Mouse (Mus musculus) common myeloid progenitor, adult 5-6 weeks (primary cell): ENCODE results near the gene Arhgap25. TPM values are rescaled to one million over a fixed set of nuclear protein-coding genes. Genes with fewer than 3 reads are reported as not detected.

Source experiments
- ATAC-seq: replicated peaks from 2 replicates; pipeline ENCODE4 v1.8.0; 2016; ENCODE audit warnings: low read depth, mild to moderate bottlenecking, moderate TSS enrichment, inconsistent platforms; ENCODE audit not compliant: poor library complexity, severe bottlenecking
- total RNA-seq: library from RNA; stranded (forward); fragments of 200-1000, 187-1606 nt; gene quantifications from 2 replicates; pipeline ENCODE4 v1.2.3, GENCODE M21; 2017

Arhgap25 gene
- total RNA-seq, 1 experiment from 2014 or later: 32.7 TPM

- ATAC-seq: peak; percentile 76
These were observed 66.8 kb downstream of the Arhgap25 start for GRCm38 (mm10) chr6:87466221-87466620.

GRCm38 (mm10) chr6:87455507-87455906 lies 77.6 kb downstream of the Arhgap25 start:
- no peak for ATAC-seq

- ATAC-seq: no peak
These were observed 81.3 kb downstream of the Arhgap25 start for GRCm38 (mm10) chr6:87451771-87452170.

- peak; percentile 74 for ATAC-seq
These were observed 82.0 kb downstream of the Arhgap25 start for GRCm38 (mm10) chr6:87451016-87451415.

GRCm38 (mm10) chr6:87449534-87449933 lies 83.5 kb downstream of the Arhgap25 start:
- ATAC-seq: no peak

- peak; percentile 64; the same call in 1 of the 2 replicates for ATAC-seq
These were observed 85.8 kb downstream of the Arhgap25 start for GRCm38 (mm10) chr6:87447217-87447616.

- ATAC-seq: no peak
These were observed 87.8 kb downstream of the Arhgap25 start for GRCm38 (mm10) chr6:87445222-87445621.

GRCm38 (mm10) chr6:87443253-87443652 lies 89.8 kb downstream of the Arhgap25 start:
- ATAC-seq: no peak

- no peak for ATAC-seq
These were observed 96.3 kb downstream of the Arhgap25 start for GRCm38 (mm10) chr6:87436745-87437144.

- ATAC-seq: no peak
These were observed 97.3 kb downstream of the Arhgap25 start for GRCm38 (mm10) chr6:87435791-87436190.

GRCm38 (mm10) chr6:87428487-87429044 lies 104.5 kb downstream of the Arhgap25 start, which contains the start of gene Bmp10:
TSS of gene Bmp10 (plus strand) at chr6:87428994.
- no peak for ATAC-seq

GRCm38 (mm10) chr6:87427616-87428015 lies 105.4 kb downstream of the Arhgap25 start:
- no peak for ATAC-seq

GRCm38 (mm10) chr6:87426954-87427353 lies 106.1 kb downstream of the Arhgap25 start:
- no peak for ATAC-seq

- ATAC-seq: peak; percentile 62
These were observed 108.8 kb downstream of the Arhgap25 start for GRCm38 (mm10) chr6:87424037-87424816.

- no peak for ATAC-seq
These were observed 110.8 kb downstream of the Arhgap25 start for GRCm38 (mm10) chr6:87422304-87422703.

GRCm38 (mm10) chr6:87412011-87412410 lies 121.0 kb downstream of the Arhgap25 start:
- ATAC-seq: no peak

Other genes starting within 250 kb of the Arhgap25 start
- 0.32 TPM in 1 of 2 replicates, not detected in the other for gene Antxr1, start 197.4 kb downstream of the Arhgap25 start, total RNA-seq
- not detected in 2 replicates for gene Gkn1, start 182.3 kb downstream of the Arhgap25 start, total RNA-seq
- gene Gkn2, start 159.9 kb downstream of the Arhgap25 start, total RNA-seq: not detected in 2 replicates
- gene Gkn3, start 144.3 kb downstream of the Arhgap25 start, total RNA-seq: not detected in 2 replicates
- gene Bmp10, start 104.3 kb downstream of the Arhgap25 start, total RNA-seq: not detected in 2 replicates
- 0.46 TPM in 1 of 2 replicates, not detected in the other for gene Prokr1, start 57.5 kb upstream of the Arhgap25 start, total RNA-seq
- 36.5 and 42.4 TPM in 2 replicates for gene Aplf, start 138.9 kb upstream of the Arhgap25 start, total RNA-seq
- 5.4 and 9.5 TPM in 2 replicates for gene Efcc1, start 197.6 kb upstream of the Arhgap25 start, total RNA-seq
- 13.4 and 14.6 TPM in 2 replicates for gene Gp9, start 244.8 kb upstream of the Arhgap25 start, total RNA-seq